Mouse (Mus musculus) ES-E14 (cell line): ENCODE data around the gene Stx1a.

Experiments used
- CHD2 ChIP-seq: IDR thresholded peaks from 2 replicates; pipeline ENCODE4 v1.6.1; 2014; ENCODE audit warnings: mild to moderate bottlenecking, low read depth, low read length, inconsistent platforms
- HCFC1 ChIP-seq: IDR thresholded peaks from 2 replicates; pipeline ENCODE4 v1.6.1; 2012; ENCODE audit warnings: low read length, inconsistent platforms, borderline replicate concordance; ENCODE audit not compliant: insufficient read depth
- MAFK ChIP-seq: IDR thresholded peaks from 2 replicates; pipeline ENCODE4 v1.6.1; 2014; ENCODE audit warnings: mild to moderate bottlenecking, low read depth, low read length, inconsistent platforms; ENCODE audit not compliant: insufficient read depth
- ZC3H11A ChIP-seq: IDR thresholded peaks from 2 replicates; pipeline ENCODE4 v1.6.1; 2012; ENCODE audit warnings: low read depth, mild to moderate bottlenecking, inconsistent platforms, low read length, borderline replicate concordance
- ZNF384 ChIP-seq: IDR thresholded peaks from 2 replicates; pipeline ENCODE4 v1.6.1; 2012; ENCODE audit warnings: low read depth, low read length, inconsistent platforms

GRCm38 (mm10) chr5:135015497-135015896 is 7.8 kb upstream of the Stx1a start:
- TF ChIP-seq ZC3H11A (no peak), ZNF384 (no peak), CHD2 (no peak), MAFK (no peak), HCFC1 (no peak)
